Comparison of ENCODE assay signal across 9 mouse cellular contexts in the genomic region with DNA sequence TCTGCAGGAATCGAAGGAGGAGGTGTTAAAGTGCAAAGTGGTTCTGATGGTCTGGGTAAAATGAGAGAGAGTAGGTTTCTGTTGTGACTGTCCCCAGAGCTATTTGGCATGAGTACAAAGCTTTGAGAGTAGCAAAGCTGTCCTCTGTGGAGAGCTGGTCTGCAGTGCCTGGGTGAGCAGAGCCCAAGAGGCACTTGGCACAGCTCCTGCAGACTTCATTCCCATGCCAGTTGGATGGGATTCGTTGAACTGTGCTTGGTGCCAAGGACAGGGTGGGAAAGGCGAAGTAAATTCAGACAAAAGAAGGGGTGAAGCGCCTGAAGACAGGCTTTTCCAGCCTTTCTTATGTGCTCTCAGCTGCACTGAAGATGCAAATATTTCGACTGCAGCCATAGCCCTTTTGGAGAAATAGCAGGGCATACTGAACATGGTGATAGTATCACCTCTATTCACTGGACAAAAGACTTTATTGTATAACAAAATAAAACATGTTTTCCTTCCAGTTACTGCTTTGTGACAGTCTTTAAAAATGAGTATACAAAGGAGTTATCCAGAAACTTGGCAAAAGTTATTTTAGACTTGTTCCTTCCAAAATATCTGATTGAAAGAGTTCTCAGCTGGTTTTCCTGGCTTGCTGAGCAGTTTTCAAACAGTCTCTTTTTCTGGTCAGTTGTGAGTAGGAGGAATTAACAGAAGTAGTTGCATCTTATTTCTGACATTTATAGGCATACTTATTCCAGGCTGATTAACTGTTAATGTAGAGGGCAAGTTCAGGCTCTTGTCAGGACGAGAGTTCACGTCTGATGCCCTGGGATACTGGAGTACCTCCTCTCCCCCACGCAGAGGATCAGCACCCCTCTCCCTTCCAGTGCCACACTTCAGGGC. TPM values are rescaled to one million over a fixed set of nuclear protein-coding genes. Genes with fewer than 3 reads are reported as not detected.
DNase-seq lines count a peak whose midpoint lies in the region; ATAC-seq and TF ChIP-seq lines count a peak whose summit lies in the region.
"Had no signal": no experiment of that assay in that cellular context is flagged by ENCODE, and none has a peak within 500 bp of the region (broad histone marks: within the 10 kb centered on the region; RNA-seq: fewer than 3 reads in every experiment).

No protein-coding gene starts in this region.

- peak; percentile 95 for ATAC-seq in forebrain, postnatal 0 days
- no peak for ATAC-seq in intestine, embryonic 15.5 days

- peak; percentile 60 for DNase-seq in adrenal gland, adult 2 months
- no peak for DNase-seq in adrenal gland, adult 18-20 months (ENCODE audit: low spot score in 2 of 2)
- peak; percentile 28 for DNase-seq in adipocyte (ENCODE audit: low spot score)
- DNase-seq in forebrain, postnatal 0 days = peak; percentile 83
- DNase-seq in layer of hippocampus, adult 2 months (ENCODE audit: low spot score in 2 of 2) = peak; percentile 48 to 72
- peak; percentile 58 to 83 for DNase-seq in lung, postnatal 4 days
- DNase-seq in spleen, postnatal 14 days (ENCODE audit: low spot score in 2 of 2) = no peak

- 28% methylated on average over 8 of the region's 8 CpGs for WGBS in forebrain, postnatal 0 days
- 64% methylated on average over 8 of the region's 8 CpGs for WGBS in intestine, embryonic 15.5 days

- H3K27ac ChIP-seq in forebrain, postnatal 0 days (ENCODE audit: low read depth, low read length) = no peak overlapping the region
- no peak overlapping the region for H3K27ac ChIP-seq in layer of hippocampus, adult 2 months
- no peak overlapping the region for H3K27ac ChIP-seq in intestine, embryonic 15.5 days
- H3K27ac ChIP-seq: limb, embryonic 13.5 days had no signal

- no peak overlapping the region for H3K9ac ChIP-seq in forebrain, postnatal 0 days
- H3K9ac ChIP-seq in intestine, embryonic 15.5 days = no peak overlapping the region
- H3K9ac ChIP-seq: limb, embryonic 13.5 days had no signal

- H3K9me3 ChIP-seq in forebrain, postnatal 0 days (ENCODE audit: low read length) = no peaks in the 10 kb centered on the region
- H3K9me3 ChIP-seq in intestine, embryonic 15.5 days = no peaks in the 10 kb centered on the region
- H3K9me3 ChIP-seq: limb, embryonic 13.5 days had no signal

- H3K4me2 ChIP-seq in forebrain, postnatal 0 days (ENCODE audit: low read depth) = no peak overlapping the region
- H3K4me2 ChIP-seq in intestine, embryonic 15.5 days (replicated peaks) = no peak overlapping the region
- H3K4me2 ChIP-seq: limb, embryonic 13.5 days had no signal

- H3K4me1 ChIP-seq in forebrain, postnatal 0 days (ENCODE audit: insufficient read depth) = no peaks in the 10 kb centered on the region
- no peaks in the 10 kb centered on the region for H3K4me1 ChIP-seq in intestine, embryonic 15.5 days (replicated peaks)
- H3K4me1 ChIP-seq: limb, embryonic 13.5 days had no signal

- no peaks in the 10 kb centered on the region; the same call in 1 of the 2 replicates for H3K27me3 ChIP-seq in forebrain, postnatal 0 days (ENCODE audit: insufficient read depth, low read length)
- no peaks in the 10 kb centered on the region for H3K27me3 ChIP-seq in intestine, embryonic 15.5 days (replicated peaks)
- H3K27me3 ChIP-seq: limb, embryonic 13.5 days had no signal

- H3K36me3 ChIP-seq in forebrain, postnatal 0 days (ENCODE audit: insufficient read depth) = no peaks in the 10 kb centered on the region
- no peaks in the 10 kb centered on the region for H3K36me3 ChIP-seq in intestine, embryonic 15.5 days
- H3K36me3 ChIP-seq: limb, embryonic 13.5 days had no signal

- no peak overlapping the region for H3K4me3 ChIP-seq in forebrain, postnatal 0 days (ENCODE audit: low read depth, low read length)
- H3K4me3 ChIP-seq in layer of hippocampus, adult 2 months = no peak overlapping the region
- no peak overlapping the region for H3K4me3 ChIP-seq in intestine, embryonic 15.5 days (replicated peaks)
- H3K4me3 ChIP-seq: limb, embryonic 13.5 days had no signal

- TF ChIP-seq CTCF in forebrain, postnatal 0 days (IDR thresholded peaks at IDR 0.05; ENCODE audit: low read depth) = no peak
- no peak for TF ChIP-seq CTCF in layer of hippocampus, adult 2 months (conservative IDR thresholded peaks at IDR 0.05)

RNA-seq across cellular contexts. Expression of a gene that starts 48.9 kb away (rescaled TPM):
- total RNA-seq in adrenal gland, adult 2 months (2021) = 10 to 100 TPM; 56.9 to 59.4 TPM
- polyA plus RNA-seq in adrenal gland, adult 2 months (2012; rRNA removed) = 2.3 and 5.8 TPM in 2 replicates
- 10 to 100 TPM; 43.2 to 57.4 TPM for total RNA-seq in adrenal gland, adult 18-20 months (2021)
- total RNA-seq in forebrain, postnatal 0 days (2014; rRNA removed) = 66.2 and 69.2 TPM in 2 replicates
- polyA plus RNA-seq in forebrain, postnatal 0 days (2015; fragmentation: Nextera tagmentation; extraction: Ambion mirVana) = 179 and 203 TPM in 2 replicates
- total RNA-seq in layer of hippocampus, adult 2 months (2021) = 10 to 100 TPM; 44.8 to 50.8 TPM
- 96.8 and 116 TPM in 2 replicates for polyA plus RNA-seq in intestine, embryonic 15.5 days (2015; fragmentation: Nextera tagmentation; extraction: Ambion mirVana)

Comparison
In these comparisons a context has a peak if more than half of its experiments do, and no peak if none do; other contexts are left out.
1. DNase-seq: peak in adrenal gland, adult 2 months (single experiment), adipocyte (single experiment), forebrain, postnatal 0 days (single experiment), layer of hippocampus, adult 2 months (2 of 2) and lung, postnatal 4 days (2 of 2); none in adrenal gland, adult 18-20 months (0 of 2) and spleen, postnatal 14 days (0 of 2).